Mouse (Mus musculus): ENCODE measurements around the gene Slc38a11. TPM values are rescaled to one million over a fixed set of nuclear protein-coding genes. Genes with fewer than 3 reads are reported as not detected.

Gene Slc38a11
- polyA plus RNA-seq, 1 experiment from 2014 or later, result 0.17 TPM

GRCm38 (mm10) chr2:65316721-65317120 is 47.1 kb downstream of the Slc38a11 start:
- Histone ChIP-seq H3K36me3 (no peaks in the 10 kb centered on the region), H3K4me3 (no peak overlapping the region), H3K4me1 (replicated peaks) (no peaks in the 10 kb centered on the region), H3K27me3 (ENCODE audit: insufficient read depth, poor library complexity, severe bottlenecking) (no peaks in the 10 kb centered on the region), H3K9me3 (no peaks in the 10 kb centered on the region), H3K27ac (no peak overlapping the region)
- DNase-seq (ENCODE audit: low spot score), result no peak
- WGBS, result 95% methylated on average over 12 of the region's 12 CpGs

- Histone ChIP-seq H3K4me3 (no peak overlapping the region), H3K27me3 (ENCODE audit: insufficient read depth, poor library complexity, severe bottlenecking) (no peaks in the 10 kb centered on the region), H3K9me3 (no peaks in the 10 kb centered on the region), H3K36me3 (no peaks in the 10 kb centered on the region), H3K4me1 (replicated peaks) (no peaks in the 10 kb centered on the region), H3K27ac (no peak overlapping the region)
- DNase-seq (ENCODE audit: low spot score), result no peak
- WGBS, result 72% methylated on average over 3 of the region's 3 CpGs
Observed at GRCm38 (mm10) chr2:65311250-65311649, 52.6 kb downstream of the Slc38a11 start.

GRCm38 (mm10) chr2:65296541-65296940 is 67.3 kb downstream of the Slc38a11 start:
- no peaks in the 10 kb centered on the region for H3K27me3 ChIP-seq (ENCODE audit: insufficient read depth, poor library complexity, severe bottlenecking)
- no peak overlapping the region for H3K4me3 ChIP-seq
- H3K9me3 ChIP-seq, result no peaks in the 10 kb centered on the region
- no peaks in the 10 kb centered on the region for H3K36me3 ChIP-seq
- peaks cover 3% of the 10 kb centered on the region; the same call in 1 of the 2 replicates for H3K4me1 ChIP-seq (replicated peaks)
- WGBS, result 40% methylated on average over 2 of the region's 2 CpGs
- H3K27ac ChIP-seq, result no peak overlapping the region
- DNase-seq (ENCODE audit: low spot score), result no peak

GRCm38 (mm10) chr2:65294092-65294491 is 69.7 kb downstream of the Slc38a11 start:
- H3K4me1 ChIP-seq (replicated peaks), result peaks cover 3% of the 10 kb centered on the region; the same call in 1 of the 2 replicates
- H3K27me3 ChIP-seq (ENCODE audit: insufficient read depth, poor library complexity, severe bottlenecking), result no peaks in the 10 kb centered on the region
- no peak overlapping the region for H3K4me3 ChIP-seq
- H3K27ac ChIP-seq, result no peak overlapping the region
- H3K9me3 ChIP-seq, result no peaks in the 10 kb centered on the region
- 81% methylated on average over 8 of the region's 8 CpGs for WGBS
- H3K36me3 ChIP-seq, result no peaks in the 10 kb centered on the region
- DNase-seq (ENCODE audit: low spot score), result no peak

GRCm38 (mm10) chr2:65293411-65293810 is 70.4 kb downstream of the Slc38a11 start:
- no peaks in the 10 kb centered on the region for H3K36me3 ChIP-seq

GRCm38 (mm10) chr2:65289721-65290120 is 74.1 kb downstream of the Slc38a11 start:
- WGBS, result 85% methylated on average over 4 of the region's 4 CpGs
- Histone ChIP-seq H3K9me3 (no peaks in the 10 kb centered on the region), H3K36me3 (no peaks in the 10 kb centered on the region), H3K4me1 (replicated peaks) (0 out of 2 replicates have a peak, but pooled peaks cover 4% of the 10 kb centered on the region), H3K4me3 (no peak overlapping the region), H3K27me3 (ENCODE audit: insufficient read depth, poor library complexity, severe bottlenecking) (no peaks in the 10 kb centered on the region), H3K27ac (no peak overlapping the region)
- DNase-seq (ENCODE audit: low spot score), result no peak

More at GRCm38 (mm10) chr2:65293411-65293810, 70.4 kb downstream of the Slc38a11 start:
- DNase-seq (ENCODE audit: low spot score), result no peak
- Histone ChIP-seq H3K27me3 (ENCODE audit: insufficient read depth, poor library complexity, severe bottlenecking) (no peaks in the 10 kb centered on the region), H3K9me3 (no peaks in the 10 kb centered on the region), H3K4me1 (replicated peaks) (peaks cover 3% of the 10 kb centered on the region; the same call in 1 of the 2 replicates), H3K4me3 (no peak overlapping the region), H3K27ac (no peak overlapping the region)
- WGBS, result 89% methylated on average over 8 of the region's 8 CpGs

- no peak for DNase-seq (ENCODE audit: low spot score)
- 88% methylated on average over 1 of the region's 1 CpGs for WGBS
- no peaks in the 10 kb centered on the region for H3K27me3 ChIP-seq (ENCODE audit: insufficient read depth, poor library complexity, severe bottlenecking)
- H3K4me1 ChIP-seq (replicated peaks), result 0 out of 2 replicates have a peak, but pooled peaks cover 4% of the 10 kb centered on the region
- H3K4me3 ChIP-seq, result no peak overlapping the region
- H3K36me3 ChIP-seq, result no peaks in the 10 kb centered on the region
- H3K27ac ChIP-seq, result no peak overlapping the region
- no peaks in the 10 kb centered on the region for H3K9me3 ChIP-seq
Observed at GRCm38 (mm10) chr2:65288696-65289095, 75.1 kb downstream of the Slc38a11 start.

- no peak overlapping the region for H3K4me3 ChIP-seq
- H3K36me3 ChIP-seq, result no peaks in the 10 kb centered on the region
- H3K27me3 ChIP-seq (ENCODE audit: insufficient read depth, poor library complexity, severe bottlenecking), result no peaks in the 10 kb centered on the region
- H3K9me3 ChIP-seq, result no peaks in the 10 kb centered on the region
- no peak overlapping the region for H3K27ac ChIP-seq
- DNase-seq (ENCODE audit: low spot score), result no peak
- H3K4me1 ChIP-seq (replicated peaks), result 0 out of 2 replicates have a peak, but pooled peaks cover 4% of the 10 kb centered on the region
- 59% methylated on average over 3 of the region's 3 CpGs for WGBS
Observed at GRCm38 (mm10) chr2:65285380-65285779, 78.5 kb downstream of the Slc38a11 start.

- Histone ChIP-seq H3K27ac (no peak overlapping the region), H3K4me3 (no peak overlapping the region), H3K27me3 (ENCODE audit: insufficient read depth, poor library complexity, severe bottlenecking) (no peaks in the 10 kb centered on the region), H3K4me1 (replicated peaks) (0 out of 2 replicates have a peak, but pooled peaks cover 4% of the 10 kb centered on the region), H3K9me3 (no peaks in the 10 kb centered on the region), H3K36me3 (no peaks in the 10 kb centered on the region)
- no peak for DNase-seq (ENCODE audit: low spot score)
- 93% methylated on average over 6 of the region's 6 CpGs for WGBS
Observed at GRCm38 (mm10) chr2:65282979-65283378, 80.9 kb downstream of the Slc38a11 start.

- H3K9me3 ChIP-seq, result no peaks in the 10 kb centered on the region
- no peak overlapping the region for H3K27ac ChIP-seq
- no peak for DNase-seq (ENCODE audit: low spot score)
- H3K4me1 ChIP-seq (replicated peaks), result no peaks in the 10 kb centered on the region
- no peaks in the 10 kb centered on the region for H3K36me3 ChIP-seq
- H3K4me3 ChIP-seq, result no peak overlapping the region
- 56% methylated on average over 4 of the region's 4 CpGs for WGBS
- H3K27me3 ChIP-seq (ENCODE audit: insufficient read depth, poor library complexity, severe bottlenecking), result no peaks in the 10 kb centered on the region
Observed at GRCm38 (mm10) chr2:65279029-65279690, 84.7 kb downstream of the Slc38a11 start.

GRCm38 (mm10) chr2:65275443-65276061 is 88.3 kb downstream of the Slc38a11 start:
- Histone ChIP-seq H3K4me3 (no peak overlapping the region), H3K27me3 (ENCODE audit: insufficient read depth, poor library complexity, severe bottlenecking) (no peaks in the 10 kb centered on the region), H3K4me1 (replicated peaks) (no peaks in the 10 kb centered on the region), H3K9me3 (no peaks in the 10 kb centered on the region), H3K27ac (no peak overlapping the region), H3K36me3 (no peaks in the 10 kb centered on the region)
- no peak for DNase-seq (ENCODE audit: low spot score)
- WGBS, result 88% methylated on average over 6 of the region's 6 CpGs

GRCm38 (mm10) chr2:65273910-65274309 is 89.9 kb downstream of the Slc38a11 start:
- H3K27me3 ChIP-seq (ENCODE audit: insufficient read depth, poor library complexity, severe bottlenecking), result no peaks in the 10 kb centered on the region
- no peaks in the 10 kb centered on the region for H3K36me3 ChIP-seq
- no peak for DNase-seq (ENCODE audit: low spot score)
- no peaks in the 10 kb centered on the region for H3K4me1 ChIP-seq (replicated peaks)
- H3K4me3 ChIP-seq, result no peak overlapping the region
- WGBS, result 40% methylated on average over 2 of the region's 2 CpGs
- H3K9me3 ChIP-seq, result no peaks in the 10 kb centered on the region
- no peak overlapping the region for H3K27ac ChIP-seq

GRCm38 (mm10) chr2:65268731-65269130 is 95.1 kb downstream of the Slc38a11 start:
- no peaks in the 10 kb centered on the region for H3K36me3 ChIP-seq
- no peak for DNase-seq (ENCODE audit: low spot score)
- no peaks in the 10 kb centered on the region for H3K4me1 ChIP-seq (replicated peaks)
- H3K9me3 ChIP-seq, result no peaks in the 10 kb centered on the region
- no peak overlapping the region for H3K27ac ChIP-seq
- no peaks in the 10 kb centered on the region for H3K27me3 ChIP-seq (ENCODE audit: insufficient read depth, poor library complexity, severe bottlenecking)
- 90% methylated on average over 6 of the region's 6 CpGs for WGBS
- H3K4me3 ChIP-seq, result no peak overlapping the region
